Mouse (Mus musculus) G1E (cell line): ENCODE data around the gene Arhgef1.

ENCODE experiments used
- CTCF ChIP-seq: IDR thresholded peaks from 2 replicates; pipeline ENCODE4 v1.5.1; 2012; ENCODE audit warnings: low read depth, low read length, inconsistent platforms, mixed read lengths
- GATA1 ChIP-seq: IDR thresholded peaks from 2 replicates; pipeline ENCODE4 v1.6.1; 2012; ENCODE audit warnings: borderline replicate concordance, low read length, inconsistent platforms, mixed read lengths
- GATA2 ChIP-seq: IDR thresholded peaks from 2 replicates; pipeline ENCODE4 v1.6.1; 2012; ENCODE audit warnings: low read depth, low read length, inconsistent platforms, borderline replicate concordance
- POLR2AphosphoS5 ChIP-seq: IDR thresholded peaks from 2 replicates; pipeline ENCODE4 v1.6.1; 2012; ENCODE audit warnings: low read depth, low read length, inconsistent platforms; ENCODE audit not compliant: insufficient replicate concordance

- TF ChIP-seq GATA1 (no peak), POLR2AphosphoS5 (no peak), CTCF (no peak), GATA2 (no peak)
Observed at GRCm38 (mm10) chr7:24967966-24968365, 65.3 kb downstream of the Arhgef1 start.
